Mouse (Mus musculus) midbrain, embryonic 15.5 days (tissue): ENCODE results near the gene Sun3. TPM values are rescaled to one million over a fixed set of nuclear protein-coding genes. Genes with fewer than 3 reads are reported as not detected.

ENCODE experiments used
- ATAC-seq: fragments of 200-750 bp; cut with Nextera tagmentation; replicated peaks from 2 replicates; pipeline ENCODE4 v1.8.0; 2017; ENCODE audit warnings: moderate TSS enrichment
- H3K27ac ChIP-seq: fragments of 300-500 bp; sonication (generic); 2 replicates; pipeline ENCODE4 v1.5.1; 2015; ENCODE audit warnings: mild to moderate bottlenecking, inconsistent platforms
- H3K27me3 ChIP-seq: fragments of 300-500 bp; sonication (generic); replicated peaks from 2 replicates; pipeline ENCODE4 v1.6.1; 2015; ENCODE audit warnings: inconsistent platforms
- H3K36me3 ChIP-seq: fragments of 300-500 bp; sonication (generic); replicated peaks from 2 replicates; pipeline ENCODE4 v1.6.1; 2015; ENCODE audit warnings: inconsistent platforms
- H3K4me1 ChIP-seq: fragments of 300-500 bp; sonication (generic); 2 replicates; pipeline ENCODE4 v1.6.1; 2015; ENCODE audit warnings: inconsistent platforms
- H3K4me2 ChIP-seq: fragments of 300-500 bp; sonication (generic); 2 replicates; pipeline ENCODE4 v1.6.1; 2015; ENCODE audit warnings: inconsistent platforms, mild to moderate bottlenecking, moderate library complexity
- H3K4me3 ChIP-seq: fragments of 300-500 bp; sonication (generic); 2 replicates; pipeline ENCODE4 v1.5.1; 2015; ENCODE audit warnings: mild to moderate bottlenecking, inconsistent platforms
- H3K9ac ChIP-seq: fragments of 300-500 bp; sonication (generic); 2 replicates; pipeline ENCODE4 v1.6.1; 2015; ENCODE audit warnings: mild to moderate bottlenecking, inconsistent platforms
- H3K9me3 ChIP-seq: fragments of 300-500 bp; sonication (generic); 2 replicates; pipeline ENCODE4 v1.6.1; 2016; ENCODE audit warnings: inconsistent platforms
- WGBS: fragments of 180-500 bp; shearing (Covaris S2); methylation state at CpG from one replicate; pipeline ENCODE4 v1.1.7; 2015; ENCODE audit warnings: mixed read lengths; 5-methylcytosine and 5-hydroxymethylcytosine counted together
- polyA plus RNA-seq: library from polyadenylated mRNA; unstranded; fragments of >200 nt; fragmentation: Nextera tagmentation; extraction: Ambion mirVana; gene quantifications from 2 replicates; pipeline ENCODE4 v1.2.1, GENCODE M21; 2015

Sun3 gene
- polyA plus RNA-seq, result 0.14 TPM in 1 of 2 replicates, not detected in the other

DNA sequence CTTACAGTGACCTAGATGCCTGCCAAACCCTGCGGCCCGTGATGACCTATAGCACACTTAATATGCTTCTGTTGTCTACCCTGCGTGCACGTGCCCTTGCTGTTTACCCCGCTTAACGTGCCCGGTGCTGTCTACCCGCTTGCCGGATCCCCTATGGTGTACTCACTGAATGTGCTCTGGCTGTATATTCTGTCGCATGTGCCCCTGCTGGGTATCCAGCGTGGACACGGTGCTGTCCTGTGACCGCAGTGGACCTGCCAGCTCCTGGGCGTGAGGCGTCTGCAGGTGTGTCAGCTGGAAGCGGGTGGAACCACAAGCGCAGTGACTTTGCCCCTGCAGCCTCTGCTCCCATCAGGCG lies at the start of gene Sun3:
Sun3 (minus strand) TSS at position 289 of the 358 bp plus-strand sequence.
- H3K4me1 ChIP-seq, result peaks cover 10% of the 10 kb centered on the region
- peaks cover 12% of the 10 kb centered on the region for H3K27me3 ChIP-seq
- ATAC-seq, result peak; percentile 83
- H3K36me3 ChIP-seq, result no peaks in the 10 kb centered on the region
- peak within 1 kb of the TSS; percentile 31 for H3K9ac ChIP-seq
- no peak within 1 kb of the TSS for H3K27ac ChIP-seq
- no peaks in the 10 kb centered on the region for H3K9me3 ChIP-seq
- H3K4me3 ChIP-seq, result peak within 1 kb of the TSS; percentile 55
- H3K4me2 ChIP-seq, result peak within 1 kb of the TSS; percentile 98
- WGBS, result under 1% methylated on average over 18 of the region's 18 CpGs

DNA sequence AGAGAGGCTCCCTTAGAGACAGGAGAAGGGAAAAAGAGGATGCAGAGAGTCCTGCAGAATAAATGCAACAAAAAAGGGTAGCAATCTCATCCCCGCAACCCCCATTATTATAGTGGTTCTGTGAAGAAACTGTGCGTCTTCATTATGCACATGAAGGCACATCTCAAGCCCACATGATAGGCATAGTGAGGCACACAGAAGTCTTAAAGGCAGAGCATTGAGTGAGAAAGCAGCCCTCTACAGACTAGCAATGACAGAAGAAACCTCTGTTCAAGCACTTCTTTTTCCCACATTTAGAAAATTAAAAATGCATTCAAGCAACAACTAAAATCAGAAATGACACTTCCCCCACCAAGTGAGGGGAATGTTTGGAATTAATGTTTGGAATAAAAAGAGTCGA lies 27.7 kb upstream of the Sun3 start:
- H3K27ac ChIP-seq, result no peak overlapping the region
- no peaks in the 10 kb centered on the region for H3K27me3 ChIP-seq
- no peaks in the 10 kb centered on the region for H3K9me3 ChIP-seq
- no peak overlapping the region for H3K4me2 ChIP-seq
- ATAC-seq, result no peak
- no peak overlapping the region for H3K9ac ChIP-seq
- H3K4me1 ChIP-seq, result no peaks in the 10 kb centered on the region
- H3K36me3 ChIP-seq, result no peaks in the 10 kb centered on the region
- WGBS, result 89% methylated on average over 3 of the region's 3 CpGs
- H3K4me3 ChIP-seq, result no peak overlapping the region

DNA sequence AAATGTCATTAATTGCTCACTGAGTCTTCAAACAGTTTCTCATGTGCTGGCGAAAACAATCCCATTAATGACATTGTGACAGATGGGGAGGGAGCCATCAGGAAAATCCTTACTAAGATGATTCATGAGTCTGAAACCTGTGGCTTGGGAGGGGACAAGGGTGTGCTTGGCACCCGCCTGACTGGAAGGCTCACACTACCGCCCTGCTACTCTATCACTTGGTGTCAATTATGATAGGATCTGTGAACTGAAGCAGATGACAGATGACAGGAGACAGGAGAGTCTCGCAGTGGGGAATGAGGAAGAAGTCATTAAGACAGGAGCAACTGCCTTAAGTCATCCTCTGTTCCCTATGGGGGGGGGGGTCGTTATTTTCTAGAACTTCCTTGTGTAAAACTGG lies 11.7 kb upstream of the Sun3 start:
- no peaks in the 10 kb centered on the region for H3K9me3 ChIP-seq

DNA sequence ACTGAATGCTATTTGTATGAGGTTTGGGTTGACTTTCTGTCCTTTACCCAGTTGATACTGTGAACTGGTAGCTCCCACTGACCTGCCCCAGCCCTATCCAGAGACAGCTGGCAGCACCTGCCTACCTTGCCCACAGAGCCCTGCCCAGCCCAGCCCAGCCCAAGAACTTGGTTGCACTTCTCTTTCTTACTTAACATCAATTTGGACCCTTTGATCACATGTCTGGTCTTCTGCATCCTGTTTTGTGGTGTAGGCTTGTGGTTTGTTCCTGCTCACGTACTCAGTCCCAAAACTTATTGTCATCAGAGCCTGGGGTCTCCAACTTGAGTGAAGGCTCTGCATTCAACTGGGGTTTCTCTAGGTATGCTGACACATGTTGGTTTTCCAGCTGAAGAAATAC lies 11.2 kb upstream of the Sun3 start:
- no peak overlapping the region for H3K4me2 ChIP-seq
- WGBS, result 81% methylated on average over 1 of the region's 1 CpGs
- no peak overlapping the region for H3K27ac ChIP-seq

More for the DNA sequence above, 11.7 kb upstream of the Sun3 start:
- no peak overlapping the region for H3K4me2 ChIP-seq
- no peaks in the 10 kb centered on the region for H3K27me3 ChIP-seq
- no peak overlapping the region for H3K9ac ChIP-seq
- no peaks in the 10 kb centered on the region for H3K4me1 ChIP-seq
- no peaks in the 10 kb centered on the region for H3K36me3 ChIP-seq
- 64% methylated on average over 5 of the region's 5 CpGs for WGBS
- ATAC-seq, result no peak
- no peak overlapping the region for H3K4me3 ChIP-seq
- H3K27ac ChIP-seq, result no peak overlapping the region

DNA sequence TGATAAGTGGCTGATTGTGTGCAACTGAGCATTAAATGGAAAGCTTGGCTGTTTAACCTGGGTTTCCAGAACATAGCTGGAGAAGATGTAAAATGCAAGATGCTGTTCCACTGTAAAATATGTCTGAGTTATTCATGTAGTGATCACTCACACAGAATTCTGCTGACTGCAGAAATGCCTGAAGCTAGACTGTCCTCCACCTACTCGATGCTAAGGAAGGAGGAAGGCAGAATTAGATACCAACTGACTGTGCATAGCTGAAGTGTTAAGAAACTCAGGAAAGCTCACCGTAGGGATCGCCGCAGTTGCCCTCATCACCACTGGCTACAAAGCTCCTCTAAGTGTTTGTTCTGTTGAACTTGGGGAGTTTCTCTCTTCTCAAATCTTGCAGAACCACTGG lies 8.9 kb upstream of the Sun3 start:
- Histone ChIP-seq H3K9ac (no peak overlapping the region), H3K27ac (no peak overlapping the region), H3K4me1 (no peaks in the 10 kb centered on the region), H3K9me3 (no peaks in the 10 kb centered on the region), H3K4me3 (no peak overlapping the region), H3K36me3 (no peaks in the 10 kb centered on the region), H3K4me2 (no peak overlapping the region), H3K27me3 (no peaks in the 10 kb centered on the region)
- 92% methylated on average over 4 of the region's 4 CpGs for WGBS
- ATAC-seq, result no peak

More for the DNA sequence above, 11.2 kb upstream of the Sun3 start:
- no peak for ATAC-seq
- H3K9ac ChIP-seq, result no peak overlapping the region
- no peaks in the 10 kb centered on the region for H3K27me3 ChIP-seq
- H3K9me3 ChIP-seq, result no peaks in the 10 kb centered on the region
- H3K4me1 ChIP-seq, result no peaks in the 10 kb centered on the region
- no peaks in the 10 kb centered on the region for H3K36me3 ChIP-seq
- no peak overlapping the region for H3K4me3 ChIP-seq

DNA sequence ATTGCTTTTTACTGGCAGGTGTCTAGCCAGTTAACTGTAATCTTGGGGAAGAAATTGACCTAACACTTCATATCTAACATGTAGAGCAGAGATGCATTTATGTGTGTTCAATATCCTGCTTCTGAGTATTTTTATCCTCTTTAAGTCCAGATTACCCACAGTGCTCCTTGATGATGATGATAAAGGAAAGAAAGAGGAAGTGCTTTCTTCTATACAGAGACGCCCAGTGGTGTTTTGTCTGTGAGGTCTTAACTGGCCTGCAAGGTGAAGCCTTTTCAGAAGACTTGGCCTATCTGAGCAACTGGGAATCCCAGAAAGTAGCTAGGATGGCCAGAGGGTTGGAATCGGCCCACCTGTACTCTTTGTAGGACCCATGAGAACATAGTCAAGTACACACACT lies 8.1 kb upstream of the Sun3 start:
- Histone ChIP-seq H3K9ac (no peak overlapping the region), H3K36me3 (no peaks in the 10 kb centered on the region), H3K4me2 (no peak overlapping the region), H3K4me1 (no peaks in the 10 kb centered on the region), H3K27ac (no peak overlapping the region), H3K27me3 (no peaks in the 10 kb centered on the region), H3K4me3 (no peak overlapping the region), H3K9me3 (no peaks in the 10 kb centered on the region)
- WGBS, result 89% methylated on average over 2 of the region's 2 CpGs
- no peak for ATAC-seq

DNA sequence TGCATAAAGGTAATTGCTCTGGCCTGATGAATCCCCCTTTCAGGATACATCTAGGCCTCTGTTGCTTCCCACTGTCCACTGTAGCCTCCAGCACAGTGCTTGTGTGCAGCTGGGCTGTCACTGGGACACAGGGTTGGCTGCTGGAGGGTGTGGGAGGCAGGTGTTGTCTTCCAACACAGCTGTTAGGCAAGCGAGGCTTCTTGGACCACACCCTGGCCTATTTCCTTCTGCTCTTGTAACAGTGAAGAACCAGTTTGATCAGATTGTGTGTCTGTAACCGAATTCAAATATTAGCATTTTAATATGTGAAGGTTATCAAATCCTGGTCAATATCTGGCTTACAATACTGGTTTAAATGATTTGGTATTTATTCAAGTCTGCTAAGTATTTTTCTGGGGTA lies 3.1 kb upstream of the Sun3 start:
- WGBS, result 79% methylated on average over 2 of the region's 2 CpGs
- Histone ChIP-seq H3K9ac (no peak overlapping the region), H3K36me3 (no peaks in the 10 kb centered on the region), H3K27ac (no peak overlapping the region), H3K4me2 (no peak overlapping the region), H3K27me3 (peaks cover 12% of the 10 kb centered on the region), H3K4me1 (peaks cover 10% of the 10 kb centered on the region), H3K4me3 (no peak overlapping the region), H3K9me3 (no peaks in the 10 kb centered on the region)
- no peak for ATAC-seq

DNA sequence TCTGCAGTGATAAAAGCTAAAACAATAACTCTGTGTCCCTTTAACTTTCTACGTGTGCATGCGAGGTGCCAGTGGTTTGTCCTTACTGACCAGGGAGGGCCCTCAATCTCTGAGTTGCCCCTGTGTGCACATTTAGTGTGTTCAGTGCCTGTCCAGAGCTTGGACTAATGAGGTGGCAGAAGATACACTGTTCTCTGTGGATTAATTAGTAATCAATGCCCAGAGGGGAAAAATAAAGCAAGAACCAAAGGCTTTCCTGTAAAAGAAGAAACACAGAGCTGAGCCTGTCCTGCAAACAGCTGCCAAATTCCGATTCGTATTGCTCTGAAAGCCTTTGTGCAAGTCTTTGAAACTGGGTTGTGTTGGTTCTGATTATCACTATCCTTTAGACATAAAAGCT lies 1.4 kb upstream of the Sun3 start:
- peaks cover 10% of the 10 kb centered on the region for H3K4me1 ChIP-seq
- H3K4me2 ChIP-seq, result no peak overlapping the region
- no peak for ATAC-seq
- no peaks in the 10 kb centered on the region for H3K9me3 ChIP-seq
- H3K9ac ChIP-seq, result no peak overlapping the region
- H3K27ac ChIP-seq, result no peak overlapping the region
- no peaks in the 10 kb centered on the region for H3K36me3 ChIP-seq
- H3K4me3 ChIP-seq, result no peak overlapping the region
- peaks cover 12% of the 10 kb centered on the region for H3K27me3 ChIP-seq
- 77% methylated on average over 4 of the region's 4 CpGs for WGBS

DNA sequence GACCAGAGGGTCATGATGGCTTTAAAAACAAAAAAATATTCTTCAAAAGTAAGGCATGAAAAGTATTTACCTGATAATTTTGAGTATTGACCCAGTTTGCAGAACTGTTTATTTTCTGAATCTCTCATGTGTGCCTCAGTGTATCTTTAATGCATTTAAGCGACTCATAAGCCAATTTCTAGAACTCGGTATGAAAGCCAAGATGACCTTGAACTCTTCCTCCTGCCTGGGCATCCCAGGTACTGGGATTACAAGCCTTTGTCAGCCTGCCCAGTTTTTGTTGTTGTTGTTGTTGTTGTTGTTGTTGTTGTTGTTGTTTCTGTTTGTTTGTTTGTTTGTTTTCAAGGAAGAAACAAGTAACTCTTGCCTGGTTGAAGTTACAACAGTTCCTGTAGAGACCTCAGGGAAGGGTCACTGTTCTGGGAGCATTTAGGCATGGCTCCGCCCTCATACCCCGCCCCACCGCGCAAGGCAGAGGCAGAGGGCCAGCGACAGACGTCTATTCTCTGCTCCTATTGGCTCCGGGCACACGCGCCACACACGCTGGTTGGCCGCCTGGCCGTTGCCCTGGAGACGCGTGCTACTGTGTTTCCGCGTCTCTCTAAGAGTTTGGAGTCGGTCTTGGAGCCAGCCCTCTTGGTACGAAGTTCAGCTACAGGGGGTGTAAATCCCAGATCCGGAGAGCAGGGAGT lies 634 bp downstream of the Sun3 start, which contains the start of gene Gm11992:
Gm11992 (plus strand) TSS at position 584 of the 692 bp plus-strand sequence.
- 5% methylated on average over 21 of the region's 21 CpGs for WGBS
- Histone ChIP-seq H3K36me3 (no peaks in the 10 kb centered on the region), H3K4me1 (peaks cover 10% of the 10 kb centered on the region), H3K9ac (peak within 1 kb of the TSS; percentile 31), H3K4me2 (peak within 1 kb of the TSS; percentile 98), H3K27ac (no peak within 1 kb of the TSS), H3K4me3 (peak within 1 kb of the TSS; percentile 55), H3K9me3 (no peaks in the 10 kb centered on the region), H3K27me3 (peaks cover 12% of the 10 kb centered on the region)
- peak; percentile 100 for ATAC-seq

DNA sequence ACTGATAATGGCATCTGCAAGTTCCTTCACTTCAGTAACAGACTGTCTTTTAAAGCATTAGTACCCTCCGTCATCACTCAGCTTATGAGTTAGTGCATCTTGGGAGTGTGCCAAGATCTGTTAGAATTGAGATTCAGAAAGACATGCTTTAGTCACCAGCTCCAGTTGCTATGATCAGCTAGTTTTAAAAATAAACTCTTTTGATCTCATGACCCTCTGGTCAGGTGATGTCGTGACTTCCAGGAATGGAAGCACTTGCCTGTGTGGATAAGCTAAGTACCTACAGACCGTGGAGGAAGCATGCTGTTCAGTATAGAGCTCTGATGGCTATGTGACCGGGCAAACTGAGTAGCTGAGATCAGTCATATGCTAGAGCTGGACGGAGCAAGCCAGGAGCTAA lies 1.7 kb downstream of the Sun3 start:
- ATAC-seq, result no peak
- H3K27me3 ChIP-seq, result peaks cover 12% of the 10 kb centered on the region
- no peak overlapping the region for H3K4me3 ChIP-seq
- no peaks in the 10 kb centered on the region for H3K36me3 ChIP-seq
- 81% methylated on average over 5 of the region's 5 CpGs for whole genome bisulfite sequencing
- H3K4me2 ChIP-seq, result no peak overlapping the region
- peaks cover 10% of the 10 kb centered on the region for H3K4me1 ChIP-seq
- H3K9me3 ChIP-seq, result no peaks in the 10 kb centered on the region
- H3K27ac ChIP-seq, result no peak overlapping the region
- H3K9ac ChIP-seq, result no peak overlapping the region

DNA sequence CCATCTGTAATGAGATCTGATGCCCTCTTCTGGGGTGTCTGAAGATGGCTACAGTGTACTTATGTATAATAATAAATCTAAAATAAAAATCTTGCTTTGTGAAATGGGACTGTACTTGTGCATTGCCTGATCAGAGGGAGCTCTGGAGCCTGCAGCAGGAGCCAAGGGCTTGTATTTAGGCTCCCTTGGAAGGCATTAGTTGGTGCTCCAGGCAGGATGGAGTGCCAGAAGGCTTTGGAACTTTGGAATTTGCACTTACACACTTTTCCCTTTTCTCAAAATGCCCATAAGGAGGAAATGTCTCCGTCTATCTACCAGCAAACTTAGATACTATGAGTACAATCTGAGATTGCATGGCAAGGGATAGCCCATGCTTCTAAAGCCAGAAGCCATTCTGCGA lies 2.2 kb downstream of the Sun3 start:
- H3K27ac ChIP-seq, result no peak overlapping the region
- H3K9me3 ChIP-seq, result no peaks in the 10 kb centered on the region
- no peak overlapping the region for H3K4me2 ChIP-seq
- peaks cover 10% of the 10 kb centered on the region for H3K4me1 ChIP-seq
- no peak for ATAC-seq
- no peak overlapping the region for H3K4me3 ChIP-seq
- H3K27me3 ChIP-seq, result peaks cover 12% of the 10 kb centered on the region
- H3K36me3 ChIP-seq, result no peaks in the 10 kb centered on the region
- H3K9ac ChIP-seq, result no peak overlapping the region
- 90% methylated on average over 2 of the region's 2 CpGs for WGBS

DNA sequence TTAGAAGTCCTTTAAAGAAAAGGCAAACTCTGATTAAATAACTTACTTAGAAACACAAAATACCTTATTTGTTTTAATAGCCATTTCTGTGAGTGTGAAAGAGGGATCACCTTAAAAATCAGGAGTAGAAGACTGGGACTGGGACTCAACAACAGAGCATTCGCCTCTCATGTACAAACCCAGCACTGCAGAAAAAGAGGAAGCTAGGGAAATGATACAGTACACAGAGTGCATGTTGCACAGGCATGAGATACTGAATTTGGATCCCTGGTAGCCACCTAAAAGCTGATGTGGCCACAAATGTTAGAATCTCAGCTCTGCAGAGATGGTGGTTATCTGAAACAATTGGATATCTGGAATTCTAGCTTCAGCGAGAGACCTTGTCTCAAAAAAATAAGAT lies 17.3 kb downstream of the Sun3 start:
- Histone ChIP-seq H3K4me3 (no peak overlapping the region), H3K36me3 (no peaks in the 10 kb centered on the region), H3K9me3 (no peaks in the 10 kb centered on the region), H3K4me2 (no peak overlapping the region), H3K27me3 (no peaks in the 10 kb centered on the region), H3K4me1 (no peaks in the 10 kb centered on the region), H3K27ac (no peak overlapping the region), H3K9ac (no peak overlapping the region)
- ATAC-seq, result no peak
- 90% methylated on average over 2 of the region's 2 CpGs for WGBS

DNA sequence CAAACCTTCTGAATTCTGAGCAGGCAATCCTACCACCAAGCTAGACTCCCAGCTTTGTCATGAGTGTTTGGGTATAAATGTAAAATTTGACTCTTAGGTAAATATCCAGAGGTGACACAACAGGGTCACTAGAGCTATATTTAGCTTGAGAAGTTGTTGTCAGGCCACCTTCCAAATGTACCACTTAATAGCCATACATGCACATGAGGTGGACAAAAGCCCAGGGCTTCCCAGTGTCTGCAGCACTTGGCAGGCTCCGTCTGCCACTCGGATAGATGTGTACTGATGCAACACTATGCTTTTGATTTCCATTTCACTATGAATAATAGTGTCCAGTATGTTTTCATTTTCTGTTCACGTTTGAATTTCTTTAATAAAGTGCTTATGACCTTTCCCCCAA lies 23.6 kb downstream of the Sun3 start:
- H3K36me3 ChIP-seq, result no peaks in the 10 kb centered on the region
- no peaks in the 10 kb centered on the region for H3K9me3 ChIP-seq
- H3K9ac ChIP-seq, result no peak overlapping the region
- ATAC-seq, result no peak
- no peaks in the 10 kb centered on the region for H3K4me1 ChIP-seq
- WGBS, result 73% methylated on average over 3 of the region's 3 CpGs
- H3K27ac ChIP-seq, result no peak overlapping the region
- H3K4me2 ChIP-seq, result no peak overlapping the region
- H3K27me3 ChIP-seq, result no peaks in the 10 kb centered on the region
- no peak overlapping the region for H3K4me3 ChIP-seq
